Mouse (Mus musculus): ENCODE data around the gene Rpl37a. TPM values are rescaled to one million over a fixed set of nuclear protein-coding genes. Genes with fewer than 3 reads are reported as not detected.

The Rpl37a gene
- total RNA-seq, 2 experiments from 2014 or later = 500 to 511 TPM

- DNase-seq (ENCODE audit: low spot score in 2 of 2) = no peak
- intact Hi-C loops (cut with DNase I) = no loop called here
These were observed 19.0 kb downstream of the Rpl37a start for GRCm38 (mm10) chr1:72730126-72730525.

GRCm38 (mm10) chr1:72733191-72733691 is 22.2 kb downstream of the Rpl37a start:
- DNase-seq (ENCODE audit: low spot score in 2 of 2) = no peak
- intact Hi-C loops (cut with DNase I) = no loop called here

- DNase-seq (ENCODE audit: low spot score in 2 of 2) = no peak
- intact Hi-C loops (cut with DNase I) = no loop called here
These were observed 25.5 kb downstream of the Rpl37a start for GRCm38 (mm10) chr1:72736397-72737125.

GRCm38 (mm10) chr1:72738946-72739680 is 28.0 kb downstream of the Rpl37a start:
- intact Hi-C loops (cut with DNase I) = no loop called here
- DNase-seq (ENCODE audit: low spot score in 2 of 2) = no peak

- intact Hi-C loops (cut with DNase I) = no loop called here
- peak; percentile 35 to 70 for DNase-seq (ENCODE audit: low spot score in 2 of 2)
These were observed 28.6 kb downstream of the Rpl37a start for GRCm38 (mm10) chr1:72739681-72740063.

GRCm38 (mm10) chr1:72741406-72741805 is 30.3 kb downstream of the Rpl37a start:
- intact Hi-C loops (cut with DNase I) = no loop called here
- DNase-seq (ENCODE audit: low spot score in 2 of 2) = no peak

GRCm38 (mm10) chr1:72744816-72745506 is 33.9 kb downstream of the Rpl37a start:
- intact Hi-C loops (cut with DNase I) = no loop called here
- DNase-seq (ENCODE audit: low spot score in 2 of 2) = no peak

GRCm38 (mm10) chr1:72746382-72746781 is 35.3 kb downstream of the Rpl37a start:
- peak; percentile 54 to 95 for DNase-seq (ENCODE audit: low spot score in 2 of 2)
- intact Hi-C loops (cut with DNase I) = loop anchor here (2.0 kb wide), 1 partner anchor 80 kb away; no protein-coding TSS in a partner anchor

GRCm38 (mm10) chr1:72751371-72751781 is 40.3 kb downstream of the Rpl37a start:
- DNase-seq (ENCODE audit: low spot score in 2 of 2) = peak; percentile 4 to 44
- intact Hi-C loops (cut with DNase I) = no loop called here

- intact Hi-C loops (cut with DNase I) = no loop called here
- no peak for DNase-seq (ENCODE audit: low spot score in 2 of 2)
These were observed 42.1 kb downstream of the Rpl37a start for GRCm38 (mm10) chr1:72753211-72753610.

GRCm38 (mm10) chr1:72755227-72755626 is 44.1 kb downstream of the Rpl37a start:
- intact Hi-C loops (cut with DNase I) = no loop called here

GRCm38 (mm10) chr1:72755801-72756200 is 44.7 kb downstream of the Rpl37a start:
- intact Hi-C loops (cut with DNase I) = no loop called here
- DNase-seq (ENCODE audit: low spot score in 2 of 2) = no peak

More at GRCm38 (mm10) chr1:72755227-72755626, 44.1 kb downstream of the Rpl37a start:
- no peak for DNase-seq (ENCODE audit: low spot score in 2 of 2)

GRCm38 (mm10) chr1:72759758-72760157 is 48.7 kb downstream of the Rpl37a start:
- intact Hi-C loops (cut with DNase I) = no loop called here
- DNase-seq (ENCODE audit: low spot score in 2 of 2) = no peak

Other genes starting within 250 kb of the Rpl37a start
- 10 to 100 TPM; 24.4 to 25.9 TPM for gene March4, start 174.4 kb upstream of the Rpl37a start, total RNA-seq (2021)
- gene Smarcal1, start 128.0 kb upstream of the Rpl37a start, total RNA-seq (2021) = 10 to 100 TPM; 58.3 to 61.5 TPM
- not detected for gene Ankar, start 10.7 kb upstream of the Rpl37a start, total RNA-seq (2021)
- gene Igfbp2, start 113.2 kb downstream of the Rpl37a start, total RNA-seq (2021) = 10 to 100 TPM; 82.3 to 88.2 TPM
- gene Igfbp5, start 163.6 kb downstream of the Rpl37a start, total RNA-seq (2021) = 10 to 100 TPM; 45.6 to 55.1 TPM